Mouse (Mus musculus): ENCODE data around the gene Tbc1d7.

The Tbc1d7 gene

GRCm38 (mm10) chr13:43133400-43133799, 37.9 kb downstream of the Tbc1d7 start:
- no peak for DNase-seq (ENCODE audit: low spot score)

- DNase-seq (ENCODE audit: low spot score) = no peak
These were observed 38.4 kb downstream of the Tbc1d7 start for GRCm38 (mm10) chr13:43132859-43133258.

- DNase-seq (ENCODE audit: low spot score) = no peak
These were observed 39.5 kb downstream of the Tbc1d7 start for GRCm38 (mm10) chr13:43131741-43132191.

DNA sequence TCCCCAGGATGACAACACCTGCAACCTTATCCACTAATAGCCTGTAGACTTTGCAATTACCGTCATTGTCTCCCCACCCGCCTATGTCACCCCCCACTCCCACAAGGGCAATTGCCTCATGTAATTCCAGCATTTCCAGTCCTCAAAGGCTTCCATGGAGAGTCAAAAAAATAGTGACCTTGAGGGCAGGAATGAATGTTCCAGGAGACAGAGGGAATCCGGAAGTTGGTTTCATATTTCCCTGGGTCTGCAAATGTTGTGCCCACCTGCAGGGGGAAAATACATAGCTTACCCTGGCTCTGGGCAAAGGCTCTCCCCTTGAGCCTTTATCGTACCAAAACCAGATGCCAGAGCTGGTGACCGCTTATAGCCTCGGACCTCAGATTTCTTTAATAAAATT, 41.1 kb downstream of the Tbc1d7 start:
- DNase-seq (ENCODE audit: low spot score) = no peak

- DNase-seq (ENCODE audit: low spot score) = no peak
These were observed 46.6 kb downstream of the Tbc1d7 start for GRCm38 (mm10) chr13:43124683-43125074.

- no peak for DNase-seq (ENCODE audit: low spot score)
These were observed 47.2 kb downstream of the Tbc1d7 start for GRCm38 (mm10) chr13:43123895-43124682.

- no peak for DNase-seq (ENCODE audit: low spot score)
These were observed 48.8 kb downstream of the Tbc1d7 start for GRCm38 (mm10) chr13:43122306-43123070.

GRCm38 (mm10) chr13:43113141-43113540, 58.2 kb downstream of the Tbc1d7 start:
- no peak for DNase-seq (ENCODE audit: low spot score)

DNA sequence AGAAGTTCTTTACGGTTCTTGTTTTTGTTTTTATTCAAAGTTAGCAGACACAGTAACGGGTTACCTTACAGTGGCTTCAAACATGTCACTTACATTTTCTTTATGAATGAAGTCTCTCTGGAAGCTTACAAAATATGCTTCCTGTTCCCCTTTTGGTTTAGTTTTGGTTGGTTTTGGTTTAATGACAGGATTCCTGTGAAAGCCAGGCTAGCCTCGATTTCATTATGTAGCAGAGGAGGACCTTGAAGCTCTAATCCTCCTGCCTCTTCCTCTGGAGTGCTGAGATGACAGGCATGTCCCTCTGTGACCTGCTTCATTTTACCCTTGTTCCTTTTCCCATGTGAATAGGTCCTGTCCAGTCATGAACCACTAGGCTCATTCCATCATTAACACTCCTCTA, 58.6 kb downstream of the Tbc1d7 start:
- DNase-seq (ENCODE audit: low spot score) = no peak

- no peak for DNase-seq (ENCODE audit: low spot score)
These were observed 59.0 kb downstream of the Tbc1d7 start for GRCm38 (mm10) chr13:43112280-43112679.

- no peak for DNase-seq (ENCODE audit: low spot score)
These were observed 66.8 kb downstream of the Tbc1d7 start for GRCm38 (mm10) chr13:43104496-43104895.

DNA sequence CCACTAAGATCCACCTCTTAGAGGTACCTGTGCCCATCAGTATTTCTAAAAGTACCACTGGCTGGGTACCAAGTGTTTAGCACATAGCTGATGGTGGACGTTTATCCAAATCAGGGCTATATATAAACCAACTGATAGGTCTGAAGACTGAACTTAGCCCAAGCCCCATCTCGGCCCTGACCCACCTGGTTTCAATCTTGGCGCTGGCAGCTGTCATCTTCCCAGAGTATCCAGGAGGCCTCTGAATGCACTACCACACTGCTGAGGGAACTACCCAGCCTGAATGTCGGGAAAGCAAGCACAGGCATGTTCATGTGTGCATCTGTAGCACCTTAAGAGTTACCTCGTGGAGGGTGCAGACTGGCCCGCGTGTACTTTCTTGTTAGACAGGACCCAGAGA, 68.4 kb downstream of the Tbc1d7 start:
- DNase-seq (ENCODE audit: low spot score) = no peak

All from spleen, adult 12 weeks (tissue).